In genomic region chr12:19876186-19876585, GRCm38 (mm10) we compare ENCODE assay signal across 13 mouse cellular contexts.
"Had no signal": no experiment of that assay in that cellular context is flagged by ENCODE, and none has a peak within 500 bp of the region (broad histone marks: within the 10 kb centered on the region; RNA-seq: fewer than 3 reads in every experiment).

No protein-coding gene starts in this region.

- DNase-seq: gastrocnemius, postnatal 14 days; gastrocnemius, postnatal 36 days; heart, adult 2 months; heart, postnatal 14 days; heart, postnatal 4 days; kidney, adult 11 months; kidney, adult 2 months; kidney, adult 9 months; kidney, postnatal 14 days; kidney, postnatal 36 days; layer of hippocampus, adult 9-11 months; layer of hippocampus, postnatal 36 days; left cerebral cortex, postnatal 4 days had no signal
